Mouse (Mus musculus) embryonic facial prominence, embryonic 13.5 days (tissue): Measurements from ENCODE around the gene Insm2. TPM values are rescaled to one million over a fixed set of nuclear protein-coding genes. Genes with fewer than 3 reads are reported as not detected.
"Not testable (repeated sequence)": the region's sequence is repeated elsewhere in the genome, so short reads cannot be mapped to it uniquely, and the experiment has no call there.

Source experiments
- ATAC-seq: fragments of 200-750 bp; cut with Nextera tagmentation; 2 replicates; pipeline ENCODE4 v1.8.0; 2017; ENCODE audit warnings: low read depth; ENCODE audit not compliant: insufficient number of reproducible peaks, insufficient read depth, low FRiP score, low TSS enrichment
- H3K27ac ChIP-seq: fragments of 300-500 bp; sonication (generic); 2 replicates; pipeline ENCODE4 v1.5.1; 2015; ENCODE audit warnings: moderate library complexity, mild to moderate bottlenecking, inconsistent platforms
- H3K27me3 ChIP-seq: fragments of 300-500 bp; sonication (generic); 2 replicates; pipeline ENCODE4 v1.6.1; 2015; ENCODE audit warnings: mild to moderate bottlenecking, inconsistent platforms
- H3K36me3 ChIP-seq: fragments of 300-500 bp; sonication (generic); 2 replicates; pipeline ENCODE4 v1.6.1; 2015; ENCODE audit warnings: mild to moderate bottlenecking, inconsistent platforms
- H3K4me1 ChIP-seq: fragments of 300-500 bp; sonication (generic); 2 replicates; pipeline ENCODE4 v1.6.1; 2015; ENCODE audit warnings: inconsistent platforms
- H3K4me2 ChIP-seq: fragments of 300-500 bp; sonication (generic); 2 replicates; pipeline ENCODE4 v1.6.1; 2015; ENCODE audit warnings: moderate library complexity, mild to moderate bottlenecking, inconsistent platforms
- H3K4me3 ChIP-seq: fragments of 300-500 bp; sonication (generic); 2 replicates; pipeline ENCODE4 v1.5.1; 2015; ENCODE audit warnings: mild to moderate bottlenecking, inconsistent platforms
- H3K9ac ChIP-seq: fragments of 300-500 bp; sonication (generic); 2 replicates; pipeline ENCODE4 v1.6.1; 2015; ENCODE audit warnings: mild to moderate bottlenecking, inconsistent platforms
- H3K9me3 ChIP-seq: fragments of 300-500 bp; sonication (generic); 2 replicates; pipeline ENCODE4 v1.6.1; 2016; ENCODE audit warnings: inconsistent platforms
- WGBS: fragments of 180-500 bp; shearing (Covaris S2); methylation state at CpG from one replicate; pipeline ENCODE4 v1.1.7; 2015; ENCODE audit warnings: mixed read lengths; 5-methylcytosine and 5-hydroxymethylcytosine counted together
- polyA plus RNA-seq: library from polyadenylated mRNA; unstranded; fragments of >200 nt; fragmentation: Nextera tagmentation; extraction: Ambion mirVana; gene quantifications from 2 replicates; pipeline ENCODE4 v1.2.1, GENCODE M21; 2015

The Insm2 gene
- 0.10 TPM in 1 of 2 replicates, not detected in the other for polyA plus RNA-seq

DNA sequence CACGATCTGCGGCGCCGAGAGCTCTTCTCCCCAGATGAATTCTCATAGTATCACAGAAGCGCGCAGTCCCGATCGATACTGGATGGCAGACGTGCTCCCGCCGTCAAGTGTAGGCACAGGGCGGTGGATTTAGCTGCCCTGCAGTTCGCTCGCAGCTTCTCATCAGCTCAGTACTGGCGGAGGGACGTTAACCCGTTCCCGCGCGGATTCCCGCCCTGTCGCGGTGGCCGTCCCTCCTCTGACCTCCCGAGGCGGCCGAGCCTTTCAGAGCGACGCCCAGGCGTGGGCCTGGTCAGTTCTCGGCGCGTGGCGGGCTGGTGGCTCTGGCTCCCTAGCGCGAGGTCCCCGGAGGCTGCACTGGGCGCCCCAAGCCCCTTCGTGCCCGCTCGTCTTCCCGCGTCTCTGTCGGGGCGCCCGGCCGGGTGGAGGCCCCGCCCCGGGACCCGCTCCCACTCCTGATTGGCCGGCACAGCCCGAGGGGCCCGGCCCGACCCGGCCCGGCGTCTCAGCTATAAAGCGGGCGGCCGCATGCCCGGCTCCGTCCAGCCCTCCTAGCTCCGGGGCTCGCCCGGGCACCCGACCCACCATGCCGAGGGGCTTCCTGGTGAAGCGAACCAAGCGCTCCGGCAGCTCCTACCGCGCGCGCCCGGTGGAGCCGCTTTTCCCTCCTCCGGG, at the start of gene Insm2:
Gene Insm2 (plus strand): TSS at position 541 of the 675 bp plus-strand sequence.
- H3K9me3 ChIP-seq = no peaks in the 10 kb centered on the region
- H3K9ac ChIP-seq = no peak within 1 kb of the TSS
- no peak within 1 kb of the TSS for H3K27ac ChIP-seq
- 0 out of 2 replicates have a peak, but pooled peaks have one; percentile 39 for ATAC-seq
- peaks cover 3% of the 10 kb centered on the region; the same call in 1 of the 2 replicates for H3K36me3 ChIP-seq
- WGBS = under 1% methylated on average over 76 of the region's 77 CpGs
- peaks cover 68% of the 10 kb centered on the region for H3K27me3 ChIP-seq
- H3K4me3 ChIP-seq = peak within 1 kb of the TSS; percentile 49
- peak within 1 kb of the TSS; percentile 85 for H3K4me2 ChIP-seq
- peaks cover 23% of the 10 kb centered on the region for H3K4me1 ChIP-seq

- not testable (repeated sequence) for H3K4me1 ChIP-seq, ATAC-seq, H3K27me3 ChIP-seq, H3K4me3 ChIP-seq, H3K27ac ChIP-seq, H3K9ac ChIP-seq, H3K9me3 ChIP-seq, H3K4me2 ChIP-seq, H3K36me3 ChIP-seq
- WGBS = 83% methylated on average over 6 of the region's 6 CpGs
These were observed 44.3 kb upstream of the Insm2 start for GRCm38 (mm10) chr12:55554901-55555300.

GRCm38 (mm10) chr12:55557866-55558265, 41.4 kb upstream of the Insm2 start:
- H3K4me3 ChIP-seq = no peak overlapping the region
- H3K9me3 ChIP-seq = no peaks in the 10 kb centered on the region
- H3K27me3 ChIP-seq = no peaks in the 10 kb centered on the region
- ATAC-seq = no peak
- H3K9ac ChIP-seq = no peak overlapping the region
- H3K27ac ChIP-seq = no peak overlapping the region
- H3K36me3 ChIP-seq = no peaks in the 10 kb centered on the region
- H3K4me1 ChIP-seq = no peaks in the 10 kb centered on the region; the same call in 1 of the 2 replicates
- WGBS = 77% methylated on average over 6 of the region's 6 CpGs
- no peak overlapping the region for H3K4me2 ChIP-seq

GRCm38 (mm10) chr12:55559184-55559855, 39.9 kb upstream of the Insm2 start:
- Histone ChIP-seq H3K4me2 (no peak overlapping the region; the same call in 1 of the 2 replicates), H3K36me3 (no peaks in the 10 kb centered on the region), H3K27ac (no peak overlapping the region), H3K9me3 (no peaks in the 10 kb centered on the region), H3K27me3 (no peaks in the 10 kb centered on the region), H3K4me1 (no peaks in the 10 kb centered on the region; the same call in 1 of the 2 replicates), H3K4me3 (no peak overlapping the region), H3K9ac (no peak overlapping the region)
- ATAC-seq = no peak
- WGBS = 81% methylated on average over 12 of the region's 12 CpGs

DNA sequence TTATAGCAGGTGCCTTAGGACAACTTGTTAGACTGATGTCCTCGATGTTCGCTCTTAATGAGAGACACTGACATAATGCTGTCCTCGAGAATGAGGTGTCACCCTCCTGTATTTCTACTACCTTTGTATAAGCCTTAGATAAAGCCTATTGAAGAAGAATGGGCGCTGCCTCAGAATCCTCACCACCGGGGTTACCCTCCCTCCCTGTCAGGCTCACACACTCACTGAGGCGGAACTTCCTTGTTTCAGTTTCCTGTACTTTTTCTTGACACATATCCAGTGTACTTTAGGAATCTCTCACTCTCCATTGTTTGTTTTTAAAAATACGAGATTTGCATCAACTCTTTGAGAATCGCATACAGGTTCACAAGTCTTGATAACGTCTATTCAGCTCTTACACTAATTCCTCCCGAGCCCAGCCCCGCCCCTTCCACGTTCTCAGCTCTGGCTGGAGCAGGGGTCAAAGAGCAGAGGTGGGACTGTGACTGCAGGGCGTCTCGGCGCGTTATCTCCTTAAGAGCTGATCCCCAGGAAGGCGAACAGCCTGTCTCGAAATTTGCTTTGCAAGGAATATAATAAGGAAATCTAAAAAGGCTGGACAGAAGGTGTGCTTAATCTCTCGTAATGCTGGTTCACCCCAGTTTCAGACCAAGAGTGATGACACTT, 39.1 kb upstream of the Insm2 start:
- ATAC-seq = no peak
- peak overlapping the region; percentile 36 for H3K4me3 ChIP-seq
- no peaks in the 10 kb centered on the region; the same call in 1 of the 2 replicates for H3K4me1 ChIP-seq
- WGBS = 14% methylated on average over 19 of the region's 19 CpGs
- peak overlapping the region; percentile 62 for H3K4me2 ChIP-seq
- H3K9ac ChIP-seq = 0 out of 2 replicates have a peak overlapping the region, but pooled peaks have one; percentile 27
- H3K36me3 ChIP-seq = no peaks in the 10 kb centered on the region
- H3K27ac ChIP-seq = no peak overlapping the region
- no peaks in the 10 kb centered on the region for H3K9me3 ChIP-seq
- no peaks in the 10 kb centered on the region for H3K27me3 ChIP-seq

DNA sequence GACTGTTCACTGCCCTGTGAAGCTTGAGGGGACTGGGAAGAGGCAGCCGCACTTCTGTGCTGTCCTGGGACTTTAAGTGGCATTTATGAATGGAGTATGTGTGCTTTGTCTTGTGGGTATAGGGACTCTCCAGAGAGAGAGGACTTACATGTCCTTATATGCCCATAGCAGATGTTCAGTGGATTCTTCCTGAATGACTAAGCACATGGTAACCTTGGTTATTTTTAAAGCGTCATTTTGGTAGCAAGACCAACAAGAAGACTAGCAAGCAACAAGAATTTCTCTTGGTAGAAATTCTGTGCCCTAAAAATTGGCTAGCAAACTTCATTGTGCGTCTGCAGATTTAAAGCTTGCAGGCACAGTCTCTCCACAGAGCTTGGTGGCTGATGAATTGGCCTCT, 35.5 kb upstream of the Insm2 start:
- Histone ChIP-seq H3K4me3 (no peak overlapping the region), H3K36me3 (no peaks in the 10 kb centered on the region), H3K4me2 (no peak overlapping the region), H3K9ac (no peak overlapping the region), H3K9me3 (no peaks in the 10 kb centered on the region), H3K4me1 (no peaks in the 10 kb centered on the region; the same call in 1 of the 2 replicates), H3K27me3 (no peaks in the 10 kb centered on the region), H3K27ac (no peak overlapping the region)
- 95% methylated on average over 3 of the region's 3 CpGs for WGBS
- ATAC-seq = no peak

DNA sequence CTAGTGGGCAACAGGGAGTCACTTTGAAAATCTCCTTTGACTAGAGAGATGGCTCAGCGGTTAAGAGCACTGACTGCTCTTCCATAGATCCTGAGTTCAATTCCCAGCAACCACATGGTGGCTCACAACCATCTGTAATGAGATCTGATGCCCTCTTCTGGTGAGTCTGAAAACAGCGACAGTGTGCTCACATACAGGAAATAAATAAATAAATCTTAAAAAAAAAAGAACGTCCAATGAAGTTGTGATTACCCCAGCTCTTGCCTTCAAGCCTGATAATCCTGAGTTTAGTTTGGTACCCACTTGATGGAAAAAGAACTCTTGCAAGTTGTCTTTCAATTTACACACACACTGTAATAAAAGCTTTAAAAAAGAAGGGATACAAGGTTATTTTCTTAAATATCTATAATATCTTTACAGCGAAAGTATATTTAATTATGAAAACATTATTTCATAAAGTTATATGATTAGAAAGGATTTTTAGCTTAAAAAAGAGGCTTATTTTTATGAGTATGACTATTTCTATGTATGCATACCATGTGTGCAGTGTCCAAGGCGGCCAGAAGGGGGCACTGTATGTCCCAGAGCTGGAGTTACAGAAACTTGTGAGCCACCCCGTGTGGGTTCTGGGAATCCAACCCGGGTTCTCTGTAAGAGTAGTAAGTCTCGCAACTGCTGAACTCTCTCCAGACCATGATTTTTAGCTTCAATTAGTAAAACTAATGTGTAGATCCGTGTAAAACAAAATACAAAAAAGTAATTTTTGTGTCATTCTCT, 34.9 kb upstream of the Insm2 start:
- Histone ChIP-seq H3K4me3 (no peak overlapping the region), H3K9me3 (no peaks in the 10 kb centered on the region), H3K4me2 (no peak overlapping the region), H3K9ac (no peak overlapping the region), H3K27ac (no peak overlapping the region), H3K4me1 (no peaks in the 10 kb centered on the region; the same call in 1 of the 2 replicates), H3K36me3 (no peaks in the 10 kb centered on the region), H3K27me3 (no peaks in the 10 kb centered on the region)
- WGBS = 83% methylated on average over 9 of the region's 9 CpGs
- ATAC-seq = no peak

- no peaks in the 10 kb centered on the region; the same call in 1 of the 2 replicates for H3K4me1 ChIP-seq
- no peaks in the 10 kb centered on the region for H3K9me3 ChIP-seq
- no peak within 1 kb of the TSS for H3K4me2 ChIP-seq
- no peak within 1 kb of the TSS for H3K9ac ChIP-seq
- H3K4me3 ChIP-seq = no peak within 1 kb of the TSS
- WGBS = 96% methylated on average over 19 of the region's 19 CpGs
- no peak for ATAC-seq
- no peak within 1 kb of the TSS for H3K27ac ChIP-seq
- no peaks in the 10 kb centered on the region for H3K27me3 ChIP-seq
- H3K36me3 ChIP-seq = no peaks in the 10 kb centered on the region
These were observed 34.0 kb upstream of the Insm2 start, which contains the start of gene Aldoart2 for GRCm38 (mm10) chr12:55565206-55565605. Gene Aldoart2 (plus strand): TSS chr12:55565239.

DNA sequence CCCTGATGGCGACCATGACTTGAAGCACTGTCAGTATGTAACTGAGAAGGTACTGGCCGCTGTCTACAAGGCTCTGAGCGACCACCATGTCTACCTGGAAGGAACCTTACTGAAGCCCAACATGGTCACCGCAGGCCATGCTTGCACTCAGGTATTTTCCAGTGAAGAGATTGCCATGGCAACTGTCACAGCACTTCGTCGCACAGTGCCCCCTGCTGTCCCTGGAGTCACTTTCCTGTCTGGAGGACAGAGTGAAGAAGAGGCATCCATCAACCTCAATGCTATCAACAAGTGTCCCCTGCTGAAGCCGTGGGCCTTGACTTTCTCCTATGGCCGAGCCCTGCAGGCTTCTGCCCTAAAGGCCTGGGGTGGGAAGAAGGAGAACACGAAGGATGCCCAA, 33.4 kb upstream of the Insm2 start:
- H3K4me2 ChIP-seq = no peak overlapping the region
- 76% methylated on average over 9 of the region's 9 CpGs for WGBS
- H3K27ac ChIP-seq = no peak overlapping the region
- H3K4me1 ChIP-seq = no peaks in the 10 kb centered on the region
- no peak overlapping the region for H3K9ac ChIP-seq
- ATAC-seq = no peak
- H3K4me3 ChIP-seq = no peak overlapping the region
- H3K36me3 ChIP-seq = no peaks in the 10 kb centered on the region
- H3K9me3 ChIP-seq = no peaks in the 10 kb centered on the region
- no peaks in the 10 kb centered on the region for H3K27me3 ChIP-seq

DNA sequence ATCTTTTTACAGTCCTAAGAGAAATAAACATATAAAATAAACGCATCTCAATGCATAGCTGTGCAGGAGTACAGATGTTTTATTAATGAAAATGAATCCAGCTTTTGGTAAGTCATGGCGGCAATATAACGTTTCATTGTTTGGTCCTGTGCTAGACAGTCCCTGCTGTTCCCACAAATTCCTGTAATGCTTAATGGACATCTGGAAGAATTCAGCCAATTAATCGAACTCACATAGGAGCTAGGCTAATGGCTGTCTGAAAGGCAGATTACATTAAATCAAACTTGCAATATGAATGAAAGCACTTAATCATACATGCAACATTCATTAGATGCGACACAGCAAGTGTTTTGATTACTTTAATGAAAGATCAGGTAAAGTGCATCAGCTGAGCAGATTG, 32.4 kb upstream of the Insm2 start:
- 53% methylated on average over 5 of the region's 5 CpGs for WGBS
- Histone ChIP-seq H3K4me3 (no peak overlapping the region), H3K9ac (no peak overlapping the region), H3K27ac (no peak overlapping the region), H3K9me3 (no peaks in the 10 kb centered on the region), H3K4me2 (no peak overlapping the region), H3K4me1 (no peaks in the 10 kb centered on the region), H3K27me3 (no peaks in the 10 kb centered on the region), H3K36me3 (no peaks in the 10 kb centered on the region)
- ATAC-seq = no peak

GRCm38 (mm10) chr12:55568466-55568865, 30.8 kb upstream of the Insm2 start:
- no peak overlapping the region for H3K4me2 ChIP-seq
- no peaks in the 10 kb centered on the region for H3K27me3 ChIP-seq
- H3K4me3 ChIP-seq = no peak overlapping the region
- H3K4me1 ChIP-seq = no peaks in the 10 kb centered on the region
- ATAC-seq = no peak
- H3K9ac ChIP-seq = no peak overlapping the region
- H3K9me3 ChIP-seq = no peaks in the 10 kb centered on the region
- WGBS = 80% methylated on average over 3 of the region's 3 CpGs
- H3K27ac ChIP-seq = no peak overlapping the region
- no peaks in the 10 kb centered on the region for H3K36me3 ChIP-seq
